8 mouse cellular contexts compared by ENCODE assay signal in genomic region chr10:19062098-19062905, GRCm38 (mm10). TPM values are rescaled to one million over a fixed set of nuclear protein-coding genes. Genes with fewer than 3 reads are reported as not detected.
DNase-seq lines count a peak whose midpoint lies in the region; ATAC-seq and TF ChIP-seq lines count a peak whose summit lies in the region.

No protein-coding gene starts in this region.

- H3K27me3 ChIP-seq in heart, embryonic 14.5 days (ENCODE audit: control insufficient read depth, insufficient read depth, low read length) = no peaks in the 10 kb centered on the region
- no peaks in the 10 kb centered on the region for H3K27me3 ChIP-seq in liver, embryonic 14.5 days (ENCODE audit: control insufficient read depth, insufficient read depth, low read length)
- H3K27me3 ChIP-seq in forebrain, embryonic 10.5 days (ENCODE audit: poor library complexity, severe bottlenecking) = no peaks in the 10 kb centered on the region

- TF ChIP-seq CTCF in layer of hippocampus, adult 2 months (conservative IDR thresholded peaks at IDR 0.05) = no peak
- TF ChIP-seq CTCF in brain, embryonic 14.5 days (IDR thresholded peaks at IDR 0.05; ENCODE audit: borderline replicate concordance, extremely low read depth, insufficient read depth, insufficient read length) = no peak
- TF ChIP-seq CTCF in liver, embryonic 14.5 days (IDR thresholded peaks at IDR 0.05; ENCODE audit: low read depth) = no peak

- peak in 1 of 2 experiments; percentile 8 for DNase-seq in layer of hippocampus, adult 2 months (ENCODE audit: low spot score in 2 of 2)
- no peak for DNase-seq in layer of hippocampus, postnatal 14 days (ENCODE audit: low spot score in 2 of 2)
- DNase-seq in brain, embryonic 14.5 days (ENCODE audit: low read depth) = peak; percentile 3
- DNase-seq in liver, embryonic 14.5 days (ENCODE audit: low read depth in 3 of 3, low spot score in 3 of 3) = peak; percentile 24 to 63 (median 25)
- peak; percentile 26 to 45 for DNase-seq in spleen, adult 18-20 months
- no peak for DNase-seq in forebrain, embryonic 10.5 days (ENCODE audit: extremely low spot score, low spot score)
- no peak for DNase-seq in frontal cortex, postnatal 14 days (ENCODE audit: low spot score in 2 of 2)

- peak overlapping the region; percentile 51; the same call in 1 of the 2 replicates for H3K27ac ChIP-seq in layer of hippocampus, adult 2 months
- peak overlapping the region; percentile 35 to 54; a peak in 3 of 4 replicates for H3K27ac ChIP-seq in heart, embryonic 14.5 days (replicated peaks in 1 of 2; ENCODE audit: control insufficient read depth in 1 of 2, insufficient read depth in 1 of 2, low read depth in 2 of 2, low read length in 2 of 2)
- no peak overlapping the region for H3K27ac ChIP-seq in liver, embryonic 14.5 days
- no peak overlapping the region for H3K27ac ChIP-seq in forebrain, embryonic 10.5 days

- TF ChIP-seq EP300 in liver, embryonic 14.5 days (IDR thresholded peaks at IDR 0.05; ENCODE audit: low read depth) = peak; percentile 48; the same call in 1 of the 2 replicates

- no peaks in the 10 kb centered on the region for H3K36me3 ChIP-seq in heart, embryonic 14.5 days (ENCODE audit: control insufficient read depth, insufficient read depth, low read length)
- no peaks in the 10 kb centered on the region for H3K36me3 ChIP-seq in liver, embryonic 14.5 days (replicated peaks; ENCODE audit: control insufficient read depth, insufficient read depth, low read depth)
- H3K36me3 ChIP-seq in forebrain, embryonic 10.5 days (replicated peaks) = no peaks in the 10 kb centered on the region

- no peak for TF ChIP-seq POLR2A in brain, embryonic 14.5 days (IDR thresholded peaks at IDR 0.05; ENCODE audit: borderline replicate concordance, extremely low read depth, insufficient read depth, insufficient read length, poor library complexity, severe bottlenecking)

- H3K4me2 ChIP-seq in heart, embryonic 14.5 days (ENCODE audit: low read length) = peak overlapping the region; percentile 39
- H3K4me2 ChIP-seq in liver, embryonic 14.5 days (ENCODE audit: low read depth) = peak overlapping the region; percentile 50

- H3K4me3 ChIP-seq in layer of hippocampus, adult 2 months = no peak overlapping the region
- no peak overlapping the region; a peak in 1 of 4 replicates for H3K4me3 ChIP-seq in heart, embryonic 14.5 days (ENCODE audit: control insufficient read depth in 1 of 2, insufficient read depth in 1 of 2, low read depth in 1 of 2, low read length in 2 of 2)
- peak overlapping the region; percentile 5 to 8; a peak in 3 of 4 replicates for H3K4me3 ChIP-seq in liver, embryonic 14.5 days (ENCODE audit: insufficient read depth in 1 of 2, low read depth in 2 of 2, low read length in 2 of 2)
- H3K4me3 ChIP-seq in forebrain, embryonic 10.5 days = no peak overlapping the region

- 26% methylated on average over 15 of the region's 15 CpGs for WGBS in heart, embryonic 14.5 days
- 10% methylated on average over 15 of the region's 15 CpGs for WGBS in liver, embryonic 14.5 days (ENCODE audit: insufficient replicate concordance)
- 75% methylated on average over 15 of the region's 15 CpGs for WGBS in forebrain, embryonic 10.5 days

- no peak overlapping the region for H3K9ac ChIP-seq in heart, embryonic 14.5 days (ENCODE audit: low read length)
- no peak overlapping the region for H3K9ac ChIP-seq in liver, embryonic 14.5 days (replicated peaks)

- peaks cover 13 to 18% of the 10 kb centered on the region in 2 experiments for H3K4me1 ChIP-seq in heart, embryonic 14.5 days (ENCODE audit: control insufficient read depth in 2 of 2, insufficient read depth in 2 of 2, low read length in 2 of 2)
- peaks cover 8 to 35% of the 10 kb centered on the region in 2 experiments for H3K4me1 ChIP-seq in liver, embryonic 14.5 days (replicated peaks; ENCODE audit: control insufficient read depth in 2 of 2, insufficient read depth in 2 of 2, low read length in 1 of 2)
- 0 out of 2 replicates have a peak, but pooled peaks cover 3% of the 10 kb centered on the region for H3K4me1 ChIP-seq in forebrain, embryonic 10.5 days

- no peaks in the 10 kb centered on the region for H3K9me3 ChIP-seq in heart, embryonic 14.5 days (ENCODE audit: control insufficient read depth, low read length)
- H3K9me3 ChIP-seq in liver, embryonic 14.5 days (ENCODE audit: control insufficient read depth, low read length) = no peaks in the 10 kb centered on the region
- no peaks in the 10 kb centered on the region for H3K9me3 ChIP-seq in forebrain, embryonic 10.5 days

- peak; percentile 47; the same call in 1 of the 2 replicates for ATAC-seq in heart, embryonic 14.5 days (ENCODE audit: insufficient number of reproducible peaks, insufficient read depth, low FRiP score, low read depth)
- peak; percentile 57; the same call in 1 of the 2 replicates for ATAC-seq in liver, embryonic 14.5 days (ENCODE audit: insufficient read depth)

RNA-seq across cellular contexts. Expression of gene Tnfaip3, which starts 46.8 kb away (rescaled TPM):
- 1 to 10 TPM; 3.9 to 5.0 TPM for total RNA-seq in layer of hippocampus, adult 2 months (2021)
- total RNA-seq in layer of hippocampus, postnatal 14 days (2021) = 1 to 10 TPM; 4.5 to 4.6 TPM
- 2.0 and 2.8 TPM in 2 replicates for polyA plus RNA-seq in brain, embryonic 14.5 days (2012; rRNA removed)
- 2.1 and 2.6 TPM in 2 replicates for polyA plus RNA-seq in heart, embryonic 14.5 days (2014; fragmentation: Nextera tagmentation; extraction: Ambion mirVana)
- 0.58 and 0.77 TPM in 2 replicates for polyA plus RNA-seq in liver, embryonic 14.5 days (2012; rRNA removed)
- 0.99 and 1.1 TPM in 2 replicates for polyA plus RNA-seq in liver, embryonic 14.5 days (2014; fragmentation: Nextera tagmentation; extraction: Ambion mirVana)
- 1.00 and 1.1 TPM in 2 replicates for polyA plus RNA-seq in forebrain, embryonic 10.5 days (2016; fragmentation: Nextera tagmentation; extraction: Ambion mirVana)

Comparison
In these comparisons a context has a peak if more than half of its experiments do, and no peak if none do; other contexts are left out.
1. DNase-seq: peak in brain, embryonic 14.5 days (single experiment), liver, embryonic 14.5 days (3 of 3) and spleen, adult 18-20 months (2 of 2); none in layer of hippocampus, postnatal 14 days (0 of 2), forebrain, embryonic 10.5 days (single experiment) and frontal cortex, postnatal 14 days (0 of 2).
2. H3K27ac ChIP-seq: peak in layer of hippocampus, adult 2 months (single experiment) and heart, embryonic 14.5 days (2 of 2); none in liver, embryonic 14.5 days (single experiment) and forebrain, embryonic 10.5 days (single experiment).
3. H3K4me3 ChIP-seq: peak in liver, embryonic 14.5 days (2 of 2); none in layer of hippocampus, adult 2 months (single experiment), heart, embryonic 14.5 days (0 of 2) and forebrain, embryonic 10.5 days (single experiment).